In the genomic region with DNA sequence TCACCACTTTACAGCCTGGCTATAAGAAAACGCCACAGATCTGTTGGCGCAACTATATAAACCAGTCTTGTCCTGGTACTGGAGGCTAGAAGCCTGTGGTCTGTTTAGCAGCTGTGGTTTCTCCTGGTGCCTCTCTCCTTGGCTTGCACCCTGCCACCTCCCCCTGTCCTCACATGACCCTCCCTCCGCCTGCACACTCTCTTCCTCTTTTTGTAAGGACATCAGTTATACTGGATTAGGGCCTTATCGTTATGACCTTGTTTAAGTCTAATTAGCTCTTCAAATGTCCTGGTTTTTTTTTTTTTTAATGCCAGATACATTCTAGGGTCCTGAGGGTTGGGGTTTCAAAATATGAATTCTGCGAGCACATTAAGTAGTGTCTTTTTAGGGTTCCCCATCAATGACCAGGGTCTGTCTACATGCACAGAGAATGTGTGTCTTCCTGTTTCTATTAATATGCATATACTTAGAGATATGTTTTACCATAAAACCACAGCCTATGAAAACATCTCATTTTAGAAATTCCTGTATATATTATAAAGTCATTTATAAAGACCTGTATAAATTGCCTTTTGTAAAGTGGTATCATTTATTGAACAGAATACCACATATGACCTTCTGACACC, we compare ENCODE assay signal across 14 mouse cellular contexts.
A peak's percentile ranks its signal among the peaks of the same experiment; 100 is the strongest.
DNase-seq lines count a peak whose midpoint lies in the region; ATAC-seq lines count a peak whose summit lies in the region.
"Had no signal": no experiment of that assay in that cellular context is flagged by ENCODE, and none has a peak within 500 bp of the region (broad histone marks: within the 10 kb centered on the region; RNA-seq: fewer than 3 reads in every experiment).

No protein-coding gene starts in this region.

- no peak overlapping the region for H3K4me2 ChIP-seq in midbrain, embryonic 13.5 days (replicated peaks)
- no peak overlapping the region for H3K4me2 ChIP-seq in hindbrain, embryonic 11.5 days (replicated peaks; ENCODE audit: low read depth, low read length)
- H3K4me2 ChIP-seq: heart, embryonic 15.5 days; midbrain, embryonic 11.5 days had no signal

- WGBS in midbrain, embryonic 13.5 days: 92% methylated on average over 5 of the region's 5 CpGs
- WGBS in hindbrain, embryonic 11.5 days: 93% methylated on average over 5 of the region's 5 CpGs

- no peaks in the 10 kb centered on the region for H3K27me3 ChIP-seq in midbrain, embryonic 13.5 days
- H3K27me3 ChIP-seq in hindbrain, embryonic 11.5 days (ENCODE audit: control insufficient read depth, insufficient read depth, low read length): no peaks in the 10 kb centered on the region
- H3K27me3 ChIP-seq: heart, embryonic 15.5 days had no signal

- no peaks in the 10 kb centered on the region for H3K36me3 ChIP-seq in midbrain, embryonic 13.5 days
- no peaks in the 10 kb centered on the region for H3K36me3 ChIP-seq in hindbrain, embryonic 11.5 days (ENCODE audit: control insufficient read depth, insufficient read depth, low read length)
- H3K36me3 ChIP-seq: heart, embryonic 15.5 days had no signal

- H3K9ac ChIP-seq in midbrain, embryonic 13.5 days (replicated peaks): no peak overlapping the region
- no peak overlapping the region for H3K9ac ChIP-seq in hindbrain, embryonic 11.5 days (ENCODE audit: low read depth, low read length)
- H3K9ac ChIP-seq: heart, embryonic 15.5 days had no signal

- ATAC-seq in common myeloid progenitor, adult 5-6 weeks (replicated peaks; ENCODE audit: low read depth, poor library complexity, severe bottlenecking): peak; percentile 100
- ATAC-seq in megakaryocyte, adult 5-6 weeks (ENCODE audit: poor library complexity, severe bottlenecking): peak; percentile 100
- ATAC-seq in midbrain, embryonic 13.5 days: no peak
- no peak for ATAC-seq in hindbrain, embryonic 11.5 days (ENCODE audit: low FRiP score)

- no peak overlapping the region for H3K4me3 ChIP-seq in midbrain, embryonic 13.5 days (replicated peaks)
- no peak overlapping the region for H3K4me3 ChIP-seq in hindbrain, embryonic 11.5 days (ENCODE audit: low read depth, low read length)
- H3K4me3 ChIP-seq: heart, embryonic 15.5 days had no signal

- no peaks in the 10 kb centered on the region for H3K9me3 ChIP-seq in midbrain, embryonic 13.5 days
- no peaks in the 10 kb centered on the region for H3K9me3 ChIP-seq in hindbrain, embryonic 11.5 days (ENCODE audit: control insufficient read depth, low read length)
- H3K9me3 ChIP-seq: heart, embryonic 15.5 days had no signal

- peak; percentile 19 for DNase-seq in kidney, postnatal 10 days
- DNase-seq in kidney, postnatal 4 days: no peak
- peak; percentile 61 to 69 for DNase-seq in B cell, adult 2 months
- no peak for DNase-seq in left cerebral cortex, adult 11 months (ENCODE audit: low spot score)
- DNase-seq in hindbrain, embryonic 11.5 days (ENCODE audit: low spot score): no peak
- DNase-seq: adrenal gland, adult 2 months; cerebellum, adult 11 months; right cerebral cortex, adult 18-20 months had no signal

- H3K27ac ChIP-seq in midbrain, embryonic 13.5 days: no peak overlapping the region
- H3K27ac ChIP-seq in hindbrain, embryonic 11.5 days (ENCODE audit: low read depth, low read length): no peak overlapping the region
- H3K27ac ChIP-seq: heart, embryonic 15.5 days; kidney, postnatal 0 days had no signal

- H3K4me1 ChIP-seq in midbrain, embryonic 13.5 days (replicated peaks): no peaks in the 10 kb centered on the region
- no peaks in the 10 kb centered on the region for H3K4me1 ChIP-seq in hindbrain, embryonic 11.5 days (replicated peaks; ENCODE audit: control insufficient read depth, insufficient read depth, low read length)
- H3K4me1 ChIP-seq: heart, embryonic 15.5 days had no signal

Comparison
In these comparisons a context has a peak if more than half of its experiments do, and no peak if none do; other contexts are left out.
1. DNase-seq: peak in kidney, postnatal 10 days (single experiment) and B cell, adult 2 months (2 of 2); none in kidney, postnatal 4 days (0 of 2), left cerebral cortex, adult 11 months (single experiment) and hindbrain, embryonic 11.5 days (single experiment).
2. ATAC-seq: peak in common myeloid progenitor, adult 5-6 weeks (single experiment) and megakaryocyte, adult 5-6 weeks (single experiment); none in midbrain, embryonic 13.5 days (single experiment) and hindbrain, embryonic 11.5 days (single experiment).